ENCODE assay signal across 22 mouse cellular contexts in genomic region chr4:105252044-105252443, GRCm38 (mm10).
DNase-seq lines count a peak whose midpoint lies in the region; ATAC-seq and TF ChIP-seq lines count a peak whose summit lies in the region.
"Had no signal": no experiment of that assay in that cellular context is flagged by ENCODE, and none has a peak within 500 bp of the region (broad histone marks: within the 10 kb centered on the region; RNA-seq: fewer than 3 reads in every experiment).

No protein-coding gene starts in this region.

- H3K36me3 ChIP-seq in spleen, adult 2 months (ENCODE audit: control insufficient read depth, insufficient read depth, low read length): no peaks in the 10 kb centered on the region
- H3K36me3 ChIP-seq: forebrain, embryonic 10.5 days; G1E; hindbrain, embryonic 12.5 days; hindbrain, embryonic 15.5 days; intestine, embryonic 15.5 days had no signal

- no peak for TF ChIP-seq POLR2A in spleen, adult 2 months (IDR thresholded peaks at IDR 0.05; ENCODE audit: low read depth, low read length)

- 41% methylated on average over 3 of the region's 3 CpGs for WGBS in spleen, adult 2 months

- H3K27ac ChIP-seq in spleen, adult 2 months (ENCODE audit: insufficient read depth, low read length): peak overlapping the region; percentile 44; the same call in 1 of the 2 replicates
- H3K27ac ChIP-seq: forebrain, embryonic 10.5 days; forebrain, embryonic 13.5 days; hindbrain, embryonic 12.5 days; hindbrain, embryonic 15.5 days; intestine, embryonic 15.5 days had no signal

- no peak for DNase-seq in spleen, adult 2 months (ENCODE audit: low read depth in 1 of 2, low spot score in 2 of 2)
- DNase-seq in spleen, adult 12 weeks (ENCODE audit: low spot score): no peak
- no peak for DNase-seq in frontal cortex, postnatal 14 days (ENCODE audit: low spot score in 2 of 2)
- DNase-seq in cerebellum, adult 8-10 months: no peak
- DNase-seq: adrenal gland, adult 2 months; adrenal gland, postnatal 25 days; cerebellum, adult 11-12 months; cerebellum, adult 9-10 months; cerebellum, postnatal 14 days; gastrocnemius, adult 2 months; gastrocnemius, postnatal 14 days; heart, adult 11 months had no signal

- TF ChIP-seq CTCF in spleen, adult 2 months (IDR thresholded peaks at IDR 0.05; ENCODE audit: extremely low read depth, insufficient read depth, insufficient read length, insufficient replicate concordance): no peak

- H3K27me3 ChIP-seq in spleen, adult 2 months (ENCODE audit: control insufficient read depth, insufficient read depth, low read length): no peaks in the 10 kb centered on the region
- H3K27me3 ChIP-seq: forebrain, embryonic 13.5 days; hindbrain, embryonic 12.5 days; hindbrain, embryonic 15.5 days; intestine, embryonic 15.5 days; Patski had no signal

- peak; percentile 37 for ATAC-seq in CD4-positive, CD25-positive, alpha-beta regulatory T cell, adult 4 months
- ATAC-seq in inflammation-experienced regulatory T-cells, adult 6 months: peak; percentile 45
- ATAC-seq: forebrain, embryonic 13.5 days; forebrain, embryonic 16.5 days; intestine, embryonic 15.5 days; Patski had no signal

- peaks cover 18% of the 10 kb centered on the region for H3K4me1 ChIP-seq in spleen, adult 2 months (ENCODE audit: control insufficient read depth, insufficient read depth, insufficient read length)
- H3K4me1 ChIP-seq: forebrain, embryonic 10.5 days; forebrain, embryonic 13.5 days; hindbrain, embryonic 12.5 days; hindbrain, embryonic 15.5 days had no signal

- H3K4me3 ChIP-seq in spleen, adult 2 months (ENCODE audit: extremely low read depth, insufficient read depth, insufficient read length): no peak overlapping the region
- H3K4me3 ChIP-seq: forebrain, embryonic 10.5 days; forebrain, embryonic 13.5 days; gastrocnemius, adult 2 months; hindbrain, embryonic 12.5 days; hindbrain, embryonic 15.5 days; intestine, embryonic 15.5 days had no signal
